Mouse (Mus musculus): ENCODE measurements around the gene Urb1.

- TF ChIP-seq CTCF (conservative IDR thresholded peaks at IDR 0.05; ENCODE audit: insufficient read depth, insufficient read length, low read depth, low read length) (no peak), POLR2A (IDR thresholded peaks at IDR 0.05; ENCODE audit: low read depth, low read length) (no peak)
Observed at GRCm38 (mm10) chr16:90810716-90811256, 573 bp upstream of the Urb1 start.

Data from kidney, adult 2 months (tissue).